Mouse (Mus musculus): ENCODE data around the gene Foxj3.
"Not testable (repeated sequence)": the region's sequence is repeated elsewhere in the genome, so short reads cannot be mapped to it uniquely, and the experiment has no call there.

The Foxj3 gene

GRCm38 (mm10) chr4:119536615-119537014, at the start of gene Foxj3:
Gene Foxj3, plus strand, starts transcription at chr4:119537004.
- not testable (repeated sequence) for DNase-seq (ENCODE audit: low spot score in 2 of 2)

- DNase-seq (ENCODE audit: low spot score in 2 of 2) = no peak
Observed at GRCm38 (mm10) chr4:119489666-119490065, 47.1 kb upstream of the Foxj3 start.

- DNase-seq (ENCODE audit: low spot score in 2 of 2) = peak in 1 of 2 experiments; percentile 7
Observed at GRCm38 (mm10) chr4:119490806-119491205, 46.0 kb upstream of the Foxj3 start.

- peak; percentile 3 to 9 for DNase-seq (ENCODE audit: low spot score in 2 of 2)
Observed at GRCm38 (mm10) chr4:119492291-119492932, 44.4 kb upstream of the Foxj3 start, which contains the start of gene Rimkla. Gene Rimkla, minus strand, starts transcription at chr4:119492628.

- DNase-seq (ENCODE audit: low spot score in 2 of 2) = no peak
Observed at GRCm38 (mm10) chr4:119492933-119493327, 43.9 kb upstream of the Foxj3 start.

GRCm38 (mm10) chr4:119498319-119498848, 38.4 kb upstream of the Foxj3 start:
- no peak for DNase-seq (ENCODE audit: low spot score in 2 of 2)

- no peak for DNase-seq (ENCODE audit: low spot score in 2 of 2)
Observed at GRCm38 (mm10) chr4:119511591-119511990, 25.2 kb upstream of the Foxj3 start.

GRCm38 (mm10) chr4:119512731-119513141, 24.1 kb upstream of the Foxj3 start:
- no peak for DNase-seq (ENCODE audit: low spot score in 2 of 2)

- DNase-seq (ENCODE audit: low spot score in 2 of 2) = no peak
Observed at GRCm38 (mm10) chr4:119523575-119523974, 13.2 kb upstream of the Foxj3 start.

GRCm38 (mm10) chr4:119524010-119524409, 12.8 kb upstream of the Foxj3 start:
- no peak for DNase-seq (ENCODE audit: low spot score in 2 of 2)

- no peak for DNase-seq (ENCODE audit: low spot score in 2 of 2)
Observed at GRCm38 (mm10) chr4:119524466-119524865, 12.3 kb upstream of the Foxj3 start.

GRCm38 (mm10) chr4:119526329-119526845, 10.4 kb upstream of the Foxj3 start:
- DNase-seq (ENCODE audit: low spot score in 2 of 2) = no peak

- no peak for DNase-seq (ENCODE audit: low spot score in 2 of 2)
Observed at GRCm38 (mm10) chr4:119531813-119532212, 5.0 kb upstream of the Foxj3 start.

- no peak for DNase-seq (ENCODE audit: low spot score in 2 of 2)
Observed at GRCm38 (mm10) chr4:119535103-119535502, 1.7 kb upstream of the Foxj3 start.

GRCm38 (mm10) chr4:119537436-119537835, 632 bp downstream of the Foxj3 start:
- no peak for DNase-seq (ENCODE audit: low spot score in 2 of 2)

- DNase-seq (ENCODE audit: low spot score in 2 of 2) = peak; percentile 84 to 86
Observed at GRCm38 (mm10) chr4:119539031-119539824, 2.4 kb downstream of the Foxj3 start, which contains the start of gene Frg2f1. Gene Frg2f1, minus strand, starts transcription at chr4:119539529.

- peak; percentile 12 to 20 for DNase-seq (ENCODE audit: low spot score in 2 of 2)
Observed at GRCm38 (mm10) chr4:119539836-119540532, 3.2 kb downstream of the Foxj3 start.

- DNase-seq (ENCODE audit: low spot score in 2 of 2) = no peak
Observed at GRCm38 (mm10) chr4:119540533-119540890, 3.7 kb downstream of the Foxj3 start.

- no peak for DNase-seq (ENCODE audit: low spot score in 2 of 2)
Observed at GRCm38 (mm10) chr4:119550864-119551263, 14.1 kb downstream of the Foxj3 start.

- DNase-seq (ENCODE audit: low spot score in 2 of 2) = no peak
Observed at GRCm38 (mm10) chr4:119555466-119555865, 18.7 kb downstream of the Foxj3 start.

GRCm38 (mm10) chr4:119563136-119563535, 26.3 kb downstream of the Foxj3 start:
- DNase-seq (ENCODE audit: low spot score in 2 of 2) = no peak

GRCm38 (mm10) chr4:119566322-119566835, 29.6 kb downstream of the Foxj3 start:
- DNase-seq (ENCODE audit: low spot score in 2 of 2) = no peak

All from spleen, postnatal 14 days (tissue).